Mouse (Mus musculus) MEL (cell line): ENCODE data around the gene Ebf4. TPM values are rescaled to one million over a fixed set of nuclear protein-coding genes. Genes with fewer than 3 reads are reported as not detected.
A peak's percentile ranks its signal among the peaks of the same experiment; 100 is the strongest.

Source experiments
- DNase-seq: peaks from one replicate; pipeline ENCODE4 v3.0.0; 2011; ENCODE audit warnings: low read depth, low spot score
- H3K27ac ChIP-seq: 2 replicates; pipeline ENCODE4 v1.5.1; 2012; ENCODE audit warnings: low read depth, mild to moderate bottlenecking, control low read depth, low read length, moderate library complexity; ENCODE audit not compliant: control insufficient read depth
- H3K27me3 ChIP-seq, 2 experiments: fragments of 150-350 bp in 1 of 2; sonication (generic) in 1 of 2; 2 replicates each; pipeline ENCODE4 v1.6.1; 2012; ENCODE audit warnings: low read length in 2 of 2, mild to moderate bottlenecking in 2 of 2, improper control_type of control experiment in 1 of 2, moderate library complexity in 1 of 2; ENCODE audit not compliant: insufficient read depth in 2 of 2, control insufficient read depth in 1 of 2
- H3K36me3 ChIP-seq, 2 experiments: 2 replicates each; pipeline ENCODE4 v1.6.1; 2012 to 2014; ENCODE audit warnings: low read length in 2 of 2, improper control_type of control experiment in 1 of 2, inconsistent platforms in 1 of 2, mild to moderate bottlenecking in 1 of 2; ENCODE audit not compliant: insufficient read depth in 2 of 2, control insufficient read depth in 1 of 2
- H3K4me1 ChIP-seq, 2 experiments: fragments of 150-350 bp in 1 of 2; sonication (generic) in 1 of 2; 2 replicates each; pipeline ENCODE4 v1.6.1; 2012; ENCODE audit warnings: low read length in 2 of 2, improper control_type of control experiment in 1 of 2, mild to moderate bottlenecking in 1 of 2; ENCODE audit not compliant: insufficient read depth in 2 of 2, control insufficient read depth in 1 of 2
- H3K4me3 ChIP-seq, 2 experiments: fragments of 150-350 bp in 1 of 2; sonication (generic) in 1 of 2; 2 replicates each; pipeline ENCODE4 v1.5.1; 2012; ENCODE audit warnings: low read depth in 2 of 2, low read length in 2 of 2, mild to moderate bottlenecking in 2 of 2, moderate library complexity in 2 of 2, control low read depth in 1 of 2, improper control_type of control experiment in 1 of 2; ENCODE audit not compliant: control insufficient read depth in 1 of 2, insufficient read depth in 1 of 2
- H3K79me2 ChIP-seq: 2 replicates; pipeline ENCODE4 v1.6.1; 2012; ENCODE audit warnings: mild to moderate bottlenecking, low read length, moderate library complexity; ENCODE audit not compliant: control insufficient read depth, poor library complexity, insufficient read depth
- H3K9ac ChIP-seq: 2 replicates; pipeline ENCODE4 v1.6.1; 2012; ENCODE audit warnings: low read depth, mild to moderate bottlenecking, control low read depth, low read length, moderate library complexity; ENCODE audit not compliant: control insufficient read depth, poor library complexity, severe bottlenecking
- H3K9me3 ChIP-seq: fragments of 150-350 bp; sonication (generic); replicated peaks from 2 replicates; pipeline ENCODE4 v1.6.1; 2012; ENCODE audit warnings: mild to moderate bottlenecking, low read length, improper control_type of control experiment, moderate library complexity; ENCODE audit not compliant: insufficient read depth
- CHD1 ChIP-seq: IDR thresholded peaks from 2 replicates; pipeline ENCODE4 v1.6.1; 2012; ENCODE audit warnings: low read depth, mild to moderate bottlenecking, inconsistent platforms, low read length, improper control_type of control experiment
- CHD2 ChIP-seq: IDR thresholded peaks from 2 replicates; pipeline ENCODE4 v1.6.1; 2011; ENCODE audit warnings: low read length, improper control_type of control experiment
- E2F4 ChIP-seq: IDR thresholded peaks from 2 replicates; pipeline ENCODE4 v1.6.1; 2011; ENCODE audit warnings: low read depth, low read length, improper control_type of control experiment, borderline replicate concordance
- ELF1 ChIP-seq: IDR thresholded peaks from 2 replicates; pipeline ENCODE4 v1.6.1; 2014; ENCODE audit warnings: low read depth, mild to moderate bottlenecking, inconsistent platforms, low read length, improper control_type of control experiment, moderate library complexity
- EP300 ChIP-seq, 2 experiments: IDR thresholded peaks; 2 replicates each; pipeline ENCODE4 v1.6.1; 2011; ENCODE audit warnings: improper control_type of control experiment in 2 of 2, low read length in 2 of 2, low read depth in 1 of 2, mild to moderate bottlenecking in 1 of 2
- GABPA ChIP-seq: IDR thresholded peaks from 2 replicates; pipeline ENCODE4 v1.6.1; 2012; ENCODE audit warnings: low read depth, mild to moderate bottlenecking, inconsistent platforms, low read length, improper control_type of control experiment, moderate library complexity
- GATA1 ChIP-seq: IDR thresholded peaks from 2 replicates; pipeline ENCODE4 v1.6.1; 2011; ENCODE audit warnings: low read depth, low read length, improper control_type of control experiment
- HCFC1 ChIP-seq: IDR thresholded peaks from 2 replicates; pipeline ENCODE4 v1.6.1; 2012; ENCODE audit warnings: low read depth, mild to moderate bottlenecking, inconsistent platforms, low read length, improper control_type of control experiment, moderate library complexity
- JUND ChIP-seq: IDR thresholded peaks from 2 replicates; pipeline ENCODE4 v1.6.1; 2011; ENCODE audit warnings: low read depth, mild to moderate bottlenecking, improper control_type of control experiment, low read length
- KAT2A ChIP-seq: conservative IDR thresholded peaks from 2 replicates; pipeline ENCODE4 v1.6.1; 2012; ENCODE audit warnings: low read depth, low read length, improper control_type of control experiment, inconsistent platforms
- MAFK ChIP-seq: IDR thresholded peaks from 2 replicates; pipeline ENCODE4 v1.6.1; 2011; ENCODE audit warnings: low read depth, mild to moderate bottlenecking, low read length, improper control_type of control experiment, borderline replicate concordance
- MAX ChIP-seq: IDR thresholded peaks from 2 replicates; pipeline ENCODE4 v1.6.1; 2011; ENCODE audit warnings: low read length, improper control_type of control experiment
- MAZ ChIP-seq: IDR thresholded peaks from 2 replicates; pipeline ENCODE4 v1.6.1; 2012; ENCODE audit warnings: low read depth, mild to moderate bottlenecking, inconsistent platforms, low read length, improper control_type of control experiment
- MYC ChIP-seq: IDR thresholded peaks from 2 replicates; pipeline ENCODE4 v1.6.1; 2011; ENCODE audit warnings: low read depth, mild to moderate bottlenecking, low read length, improper control_type of control experiment, moderate library complexity
- NELFE ChIP-seq: IDR thresholded peaks from 2 replicates; pipeline ENCODE4 v1.6.1; 2011; ENCODE audit warnings: low read depth, low read length, improper control_type of control experiment
- POLR2A ChIP-seq, 2 experiments: IDR thresholded peaks; 2 replicates each; pipeline ENCODE4 v1.6.1; 2011 to 2012; ENCODE audit warnings: low read length in 2 of 2, mild to moderate bottlenecking in 2 of 2, control low read depth in 1 of 2, improper control_type of control experiment in 1 of 2, low read depth in 1 of 2, moderate library complexity in 1 of 2; ENCODE audit not compliant: control insufficient read depth in 1 of 2, insufficient read depth in 1 of 2, poor library complexity in 1 of 2
- POLR2AphosphoS2 ChIP-seq: IDR thresholded peaks from 2 replicates; pipeline ENCODE4 v1.6.1; 2011; ENCODE audit warnings: low read length, improper control_type of control experiment
- POLR2AphosphoS5 ChIP-seq: IDR thresholded peaks from 2 replicates; pipeline ENCODE4 v1.6.1; 2012; ENCODE audit warnings: low read depth, borderline replicate concordance, mild to moderate bottlenecking, inconsistent platforms, low read length, moderate library complexity, mixed read lengths
- RCOR1 ChIP-seq: IDR thresholded peaks from 2 replicates; pipeline ENCODE4 v1.6.1; 2012; ENCODE audit warnings: low read depth, mild to moderate bottlenecking, inconsistent platforms, low read length, improper control_type of control experiment
- SIN3A ChIP-seq: IDR thresholded peaks from 2 replicates; pipeline ENCODE4 v1.6.1; 2012; ENCODE audit warnings: low read length, improper control_type of control experiment, inconsistent platforms
- SMC3 ChIP-seq: IDR thresholded peaks from 2 replicates; pipeline ENCODE4 v1.6.1; 2011; ENCODE audit warnings: low read depth, low read length, improper control_type of control experiment
- TAL1 ChIP-seq: IDR thresholded peaks from 2 replicates; pipeline ENCODE4 v1.6.1; 2012; ENCODE audit warnings: mild to moderate bottlenecking, inconsistent platforms, low read length, moderate library complexity, mixed read lengths
- TBP ChIP-seq: IDR thresholded peaks from 2 replicates; pipeline ENCODE4 v1.8.0; 2011; ENCODE audit warnings: low read depth, low read length, improper control_type of control experiment
- UBTF ChIP-seq: IDR thresholded peaks from 2 replicates; pipeline ENCODE4 v1.6.1; 2012; ENCODE audit warnings: low read depth, mild to moderate bottlenecking, inconsistent platforms, low read length, improper control_type of control experiment, moderate library complexity, borderline replicate concordance; ENCODE audit not compliant: insufficient read depth
- ZC3H11A ChIP-seq: IDR thresholded peaks from 2 replicates; pipeline ENCODE4 v1.6.1; 2012; ENCODE audit warnings: low read depth, mild to moderate bottlenecking, inconsistent platforms, low read length, improper control_type of control experiment
- ZKSCAN1 ChIP-seq: IDR thresholded peaks from 2 replicates; pipeline ENCODE4 v1.6.1; 2012; ENCODE audit warnings: low read depth, mild to moderate bottlenecking, inconsistent platforms, low read length, improper control_type of control experiment, moderate library complexity
- ZMIZ1 ChIP-seq: IDR thresholded peaks from 2 replicates; pipeline ENCODE4 v1.6.1; 2012; ENCODE audit warnings: low read depth, mild to moderate bottlenecking, inconsistent platforms, low read length, improper control_type of control experiment, moderate library complexity
- ZNF384 ChIP-seq: IDR thresholded peaks from 2 replicates; pipeline ENCODE4 v1.6.1; 2012; ENCODE audit warnings: low read depth, mild to moderate bottlenecking, inconsistent platforms, low read length, improper control_type of control experiment
- polyA plus RNA-seq, 2 experiments: library from polyadenylated mRNA; stranded (reverse) in 1 of 2; unstranded in 1 of 2; fragments of >175 nt in 1 of 2; fragments of >200 nt in 1 of 2; gene quantifications; 2 replicates each; pipeline versions ENCODE4 v1.2.1 to v1.2.4; 2012; ENCODE audit warnings: low replicate concordance in 2 of 2, low read depth in 1 of 2; ENCODE audit not compliant: insufficient read length in 2 of 2, insufficient read depth in 1 of 2, missing spikeins in 1 of 2
- total RNA-seq: library from RNA; depleted of rRNA; stranded (reverse); fragments of 300-350 nt; gene quantifications from 2 replicates; pipeline ENCODE4 v1.2.3, GENCODE M21; 2012

Gene Ebf4
- total and polyA plus RNA-seq, 3 experiments, result 0.12 to 0.72 TPM; not detected in 1

DNA sequence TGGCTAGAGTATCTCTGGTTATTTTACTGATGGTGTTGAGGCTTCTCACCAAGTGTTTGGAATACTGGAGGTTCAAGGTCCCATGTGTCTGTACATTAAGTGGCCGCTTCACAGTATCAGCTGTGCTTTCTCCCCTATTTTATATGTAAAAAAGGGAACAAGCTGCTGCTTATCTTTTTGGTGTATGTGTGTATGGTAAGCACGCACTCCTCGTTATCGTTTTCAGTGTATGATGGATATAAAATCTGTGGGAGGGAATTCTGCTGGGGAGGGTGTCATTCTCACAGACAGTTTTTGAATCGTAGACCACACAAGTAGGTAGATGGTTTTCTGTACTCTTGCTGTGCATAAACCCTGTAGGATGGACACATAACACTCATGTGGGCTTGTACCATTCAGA, 62.6 kb downstream of the Ebf4 start (continued):
- no peak for TF ChIP-seq ZKSCAN1
- no peak for TF ChIP-seq CHD2
- no peak for TF ChIP-seq POLR2A (IDR thresholded peaks at IDR 0.05; ENCODE audit: control insufficient read depth in 1 of 2, insufficient read depth in 1 of 2, low read depth in 1 of 2, low read length in 2 of 2, poor library complexity in 1 of 2)
- no peak for TF ChIP-seq TBP
- TF ChIP-seq ELF1, result no peak
- TF ChIP-seq RCOR1, result peak; percentile 92
- TF ChIP-seq MAFK, result no peak
- no peak for TF ChIP-seq POLR2AphosphoS5
- TF ChIP-seq EP300 (IDR thresholded peaks at IDR 0.05; ENCODE audit: low read depth in 1 of 2, low read length in 2 of 2), result peak; percentile 79 to 87
- no peak for TF ChIP-seq UBTF
- peak; percentile 41; the same call in 1 of the 2 replicates for TF ChIP-seq MYC
- no peak for TF ChIP-seq TAL1
- peak; percentile 70 for TF ChIP-seq SIN3A
- TF ChIP-seq SMC3, result no peak
- TF ChIP-seq GATA1, result peak; percentile 91
- no peak for TF ChIP-seq ZC3H11A
- TF ChIP-seq GABPA, result no peak
- no peak for TF ChIP-seq NELFE

- Histone ChIP-seq H3K4me1 (peaks cover 0 to 15% of the 10 kb centered on the region in 2 experiments; a peak in 2 of 4 replicates), H3K9me3 (no peaks in the 10 kb centered on the region), H3K9ac (no peak overlapping the region), H3K79me2 (no peaks in the 10 kb centered on the region), H3K4me3 (no peak overlapping the region), H3K36me3 (peaks cover 0 to 10% of the 10 kb centered on the region in 2 experiments; a peak in 2 of 4 replicates), H3K27ac (no peak overlapping the region), H3K27me3 (no peaks in the 10 kb centered on the region)
- no peak for DNase-seq
- TF ChIP-seq TBP (no peak), MYC (no peak), CHD1 (no peak), TAL1 (no peak), E2F4 (no peak), CHD2 (no peak), MAX (no peak), KAT2A (no peak), ZMIZ1 (no peak), ELF1 (no peak), POLR2AphosphoS2 (no peak), ZNF384 (no peak), MAZ (no peak), SIN3A (no peak), JUND (no peak), UBTF (no peak), HCFC1 (no peak), ZC3H11A (no peak)
These were observed 63.9 kb downstream of the Ebf4 start for GRCm38 (mm10) chr2:130358852-130359251.
